Mouse (Mus musculus) bone marrow macrophage, adult 2 months (primary cell): Measurements from ENCODE around the gene Dvl1. TPM values are rescaled to one million over a fixed set of nuclear protein-coding genes. Genes with fewer than 3 reads are reported as not detected.

Experiments used
- H3K27ac ChIP-seq: 2 replicates; pipeline ENCODE4 v1.5.1; 2012; ENCODE audit warnings: low read depth, low read length; ENCODE audit not compliant: insufficient read depth
- H3K4me1 ChIP-seq: 2 replicates; pipeline ENCODE4 v1.6.1; 2012; ENCODE audit warnings: low read length; ENCODE audit not compliant: control insufficient read depth, insufficient read depth
- H3K4me3 ChIP-seq: 2 replicates; pipeline ENCODE4 v1.5.1; 2012; ENCODE audit warnings: mild to moderate bottlenecking, low read length, moderate library complexity; ENCODE audit not compliant: insufficient read depth
- CTCF ChIP-seq: IDR thresholded peaks from 2 replicates; pipeline ENCODE4 v1.5.1; 2012; ENCODE audit warnings: low read depth, mild to moderate bottlenecking, low read length, moderate library complexity
- POLR2A ChIP-seq: IDR thresholded peaks from 2 replicates; pipeline ENCODE4 v1.6.1; 2012; ENCODE audit warnings: mild to moderate bottlenecking, low read depth, low read length, borderline replicate concordance
- polyA plus RNA-seq: library from polyadenylated mRNA; stranded (reverse); fragments of >200 nt; gene quantifications from 2 replicates; pipeline ENCODE4 v1.2.4, GENCODE M21; 2012; ENCODE audit not compliant: missing spikeins, insufficient read depth, insufficient read length

Dvl1 gene
- polyA plus RNA-seq, 1 experiment: 20.9 TPM

GRCm38 (mm10) chr4:155892438-155893211, 45.4 kb downstream of the Dvl1 start:
- TF ChIP-seq CTCF: no peak
- no peak for TF ChIP-seq POLR2A
- Histone ChIP-seq H3K4me1 (peaks cover 30% of the 10 kb centered on the region), H3K4me3 (peak overlapping the region; percentile 88), H3K27ac (peak overlapping the region; percentile 18; the same call in 1 of the 2 replicates)

- Histone ChIP-seq H3K27ac (no peak overlapping the region), H3K4me3 (peak overlapping the region; percentile 88), H3K4me1 (peaks cover 30% of the 10 kb centered on the region)
- TF ChIP-seq POLR2A (no peak), CTCF (no peak)
Measured at GRCm38 (mm10) chr4:155893212-155893690, 46.0 kb downstream of the Dvl1 start.

GRCm38 (mm10) chr4:155894311-155894881, 47.2 kb downstream of the Dvl1 start:
- Histone ChIP-seq H3K4me3 (peak overlapping the region; percentile 31), H3K27ac (peak overlapping the region; percentile 38), H3K4me1 (peaks cover 30% of the 10 kb centered on the region)
- TF ChIP-seq CTCF (no peak), POLR2A (no peak)

- Histone ChIP-seq H3K27ac (no peak overlapping the region), H3K4me1 (peaks cover 30% of the 10 kb centered on the region), H3K4me3 (no peak overlapping the region)
- no peak for TF ChIP-seq CTCF
- TF ChIP-seq POLR2A: no peak
Measured at GRCm38 (mm10) chr4:155895216-155895615, 48.0 kb downstream of the Dvl1 start.

- no peak overlapping the region for H3K27ac ChIP-seq
- no peak for TF ChIP-seq CTCF
- TF ChIP-seq POLR2A: no peak
- peaks cover 30% of the 10 kb centered on the region for H3K4me1 ChIP-seq
- H3K4me3 ChIP-seq: no peak overlapping the region
Measured at GRCm38 (mm10) chr4:155895826-155896225, 48.6 kb downstream of the Dvl1 start.

GRCm38 (mm10) chr4:155896461-155896860, 49.3 kb downstream of the Dvl1 start:
- H3K4me1 ChIP-seq: peaks cover 33% of the 10 kb centered on the region
- H3K4me3 ChIP-seq: no peak overlapping the region
- TF ChIP-seq POLR2A (no peak), CTCF (no peak)
- H3K27ac ChIP-seq: no peak overlapping the region

- TF ChIP-seq POLR2A: no peak
- TF ChIP-seq CTCF: no peak
- Histone ChIP-seq H3K4me1 (peaks cover 30% of the 10 kb centered on the region), H3K27ac (no peak overlapping the region), H3K4me3 (no peak overlapping the region)
Measured at GRCm38 (mm10) chr4:155898318-155898717, 51.1 kb downstream of the Dvl1 start.

- Histone ChIP-seq H3K4me1 (peaks cover 21% of the 10 kb centered on the region), H3K4me3 (no peak overlapping the region), H3K27ac (no peak overlapping the region)
- no peak for TF ChIP-seq CTCF
- TF ChIP-seq POLR2A: no peak
Measured at GRCm38 (mm10) chr4:155899355-155899754, 52.2 kb downstream of the Dvl1 start.

- no peak for TF ChIP-seq CTCF
- no peak for TF ChIP-seq POLR2A
- no peak overlapping the region for H3K4me3 ChIP-seq
- H3K4me1 ChIP-seq: peaks cover 3% of the 10 kb centered on the region; the same call in 1 of the 2 replicates
- H3K27ac ChIP-seq: no peak overlapping the region
Measured at GRCm38 (mm10) chr4:155901205-155901604, 54.0 kb downstream of the Dvl1 start.

- no peak for TF ChIP-seq POLR2A
- no peak for TF ChIP-seq CTCF
- Histone ChIP-seq H3K4me3 (no peak overlapping the region), H3K27ac (no peak overlapping the region), H3K4me1 (peaks cover 3% of the 10 kb centered on the region; the same call in 1 of the 2 replicates)
Measured at GRCm38 (mm10) chr4:155903246-155903645, 56.0 kb downstream of the Dvl1 start.
